Mouse (Mus musculus) liver, embryonic 11.5 days (tissue): ENCODE measurements around the gene Olfr51. TPM values are rescaled to one million over a fixed set of nuclear protein-coding genes. Genes with fewer than 3 reads are reported as not detected.
"Not testable (repeated sequence)": the region's sequence is repeated elsewhere in the genome, so short reads cannot be mapped to it uniquely, and the experiment has no call there.

ENCODE experiments used
- ATAC-seq: fragments of 200-750 bp; cut with Nextera tagmentation; replicated peaks from 2 replicates; pipeline ENCODE4 v1.8.0; 2017; ENCODE audit warnings: moderate number of reproducible peaks, mild to moderate bottlenecking, moderate TSS enrichment, moderate library complexity; ENCODE audit not compliant: low FRiP score
- DNase-seq: peaks from one replicate; pipeline ENCODE4 v3.0.0-alpha.2; 2017; ENCODE audit warnings: low spot score
- H3K27ac ChIP-seq: fragments of 300-500 bp; sonication (generic); 2 replicates; pipeline ENCODE4 v1.5.1; 2014; ENCODE audit warnings: mild to moderate bottlenecking, low read depth, low read length, control low read depth
- H3K27me3 ChIP-seq: fragments of 300-500 bp; sonication (generic); replicated peaks from 2 replicates; pipeline ENCODE4 v1.6.1; 2014; ENCODE audit warnings: low read length, mixed read lengths; ENCODE audit not compliant: control insufficient read depth, insufficient read depth
- H3K36me3 ChIP-seq: fragments of 300-500 bp; sonication (generic); 2 replicates; pipeline ENCODE4 v1.6.1; 2014; ENCODE audit warnings: mild to moderate bottlenecking, low read length, moderate library complexity, mixed read lengths; ENCODE audit not compliant: control insufficient read depth, insufficient read depth
- H3K4me1 ChIP-seq: fragments of 300-500 bp; sonication (generic); replicated peaks from 2 replicates; pipeline ENCODE4 v1.6.1; 2014; ENCODE audit warnings: low read length, mixed read lengths; ENCODE audit not compliant: control insufficient read depth, insufficient read depth
- H3K4me2 ChIP-seq: fragments of 300-500 bp; sonication (generic); 2 replicates; pipeline ENCODE4 v1.6.1; 2014; ENCODE audit warnings: mild to moderate bottlenecking, control low read depth, moderate library complexity
- H3K4me3 ChIP-seq: fragments of 300-500 bp; sonication (generic); 2 replicates; pipeline ENCODE4 v1.5.1; 2014; ENCODE audit warnings: low read depth, low read length, control low read depth
- H3K9ac ChIP-seq: fragments of 300-500 bp; sonication (generic); 2 replicates; pipeline ENCODE4 v1.6.1; 2014; ENCODE audit warnings: low read depth, low read length, control low read depth
- H3K9me3 ChIP-seq: fragments of 300-500 bp; sonication (generic); 2 replicates; pipeline ENCODE4 v1.6.1; 2016; ENCODE audit warnings: low read length, inconsistent platforms, mixed read lengths; ENCODE audit not compliant: control insufficient read depth
- WGBS: fragments of 180-500 bp; shearing (Covaris S2); extraction: QIAGEN DNeasy Blood & Tissue Kit; methylation state at CpG from one replicate; pipeline ENCODE4 v1.1.7; 2014; 5-methylcytosine and 5-hydroxymethylcytosine counted together
- polyA plus RNA-seq: library from polyadenylated mRNA; unstranded; fragments of >200 nt; fragmentation: Nextera tagmentation; extraction: Ambion mirVana; gene quantifications from 2 replicates; pipeline ENCODE4 v1.2.1, GENCODE M21; 2014

The Olfr51 gene
- polyA plus RNA-seq, 1 experiment from 2014 or later, result not detected

- H3K36me3 ChIP-seq, H3K4me1 ChIP-seq, ATAC-seq, H3K27me3 ChIP-seq, H3K4me2 ChIP-seq, H3K9ac ChIP-seq, H3K4me3 ChIP-seq, DNase-seq, H3K27ac ChIP-seq, H3K9me3 ChIP-seq: not testable (repeated sequence)
- WGBS, result 86% methylated on average over 11 of the region's 11 CpGs
These were observed 23.4 kb downstream of the Olfr51 start for GRCm38 (mm10) chr11:51026811-51027210.

GRCm38 (mm10) chr11:51029381-51029780 is 26.0 kb downstream of the Olfr51 start:
- WGBS, result 72% methylated on average over 8 of the region's 8 CpGs
- not testable (repeated sequence) for H3K9ac ChIP-seq, H3K4me3 ChIP-seq, ATAC-seq, H3K27me3 ChIP-seq, H3K36me3 ChIP-seq, H3K4me1 ChIP-seq, H3K4me2 ChIP-seq, H3K27ac ChIP-seq, DNase-seq, H3K9me3 ChIP-seq

DNA sequence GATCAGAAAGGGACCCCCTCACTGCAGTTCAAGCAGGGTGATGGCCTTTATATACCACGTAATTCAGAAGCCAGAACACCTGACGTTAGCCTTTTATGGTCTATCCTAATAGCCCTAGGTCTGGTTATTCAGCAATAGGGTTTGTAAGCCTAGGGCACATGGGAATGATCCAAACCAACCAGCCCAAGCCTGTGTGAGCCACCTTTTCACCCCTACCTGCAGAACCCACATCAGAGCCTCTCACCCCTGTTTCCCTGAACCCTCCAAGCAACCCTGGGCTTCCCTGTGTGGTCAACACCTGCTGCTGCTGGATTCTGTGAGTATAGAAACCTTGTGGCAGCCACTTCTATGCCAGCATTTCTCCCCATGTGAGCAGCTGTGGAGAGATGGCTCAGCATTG is 26.8 kb downstream of the Olfr51 start:
- no peaks in the 10 kb centered on the region for H3K9me3 ChIP-seq
- no peaks in the 10 kb centered on the region for H3K27me3 ChIP-seq
- no peak overlapping the region for H3K27ac ChIP-seq
- no peak overlapping the region for H3K4me2 ChIP-seq
- ATAC-seq (no peak), DNase-seq (no peak)
- H3K4me3 ChIP-seq, result no peak overlapping the region
- H3K36me3 ChIP-seq, result no peaks in the 10 kb centered on the region
- H3K9ac ChIP-seq, result no peak overlapping the region
- H3K4me1 ChIP-seq, result no peaks in the 10 kb centered on the region
- 76% methylated on average over 2 of the region's 2 CpGs for WGBS

DNA sequence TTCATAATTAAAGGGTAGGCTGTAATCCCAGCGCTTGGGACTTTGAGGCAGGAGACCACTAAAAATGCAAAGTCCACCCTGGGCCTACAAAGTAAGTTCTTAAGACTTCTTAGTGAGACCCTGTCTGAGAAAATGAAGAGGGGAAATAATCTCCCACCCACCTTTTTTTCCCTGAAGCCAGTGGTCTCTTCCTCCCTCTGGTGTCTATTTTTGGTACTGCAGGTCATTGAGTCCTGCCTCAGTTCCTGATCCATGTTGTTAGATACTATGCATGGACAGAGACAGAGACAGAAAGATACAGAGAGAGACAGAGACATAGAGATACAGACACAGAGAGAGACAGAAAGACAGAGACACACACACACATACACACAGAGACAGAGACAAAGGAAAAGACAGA is 29.5 kb downstream of the Olfr51 start:
- H3K4me1 ChIP-seq, result no peaks in the 10 kb centered on the region
- no peak overlapping the region for H3K9ac ChIP-seq
- no peaks in the 10 kb centered on the region for H3K36me3 ChIP-seq
- H3K4me3 ChIP-seq, result no peak overlapping the region
- no peaks in the 10 kb centered on the region for H3K9me3 ChIP-seq
- no peak overlapping the region for H3K27ac ChIP-seq
- H3K4me2 ChIP-seq, result no peak overlapping the region
- H3K27me3 ChIP-seq, result no peaks in the 10 kb centered on the region
- no peak for DNase-seq
- WGBS, result 13% methylated on average over 1 of the region's 1 CpGs
- no peak for ATAC-seq

- not testable (repeated sequence) for ATAC-seq, H3K4me1 ChIP-seq, H3K4me3 ChIP-seq, H3K9ac ChIP-seq, H3K4me2 ChIP-seq, DNase-seq, H3K27me3 ChIP-seq, H3K27ac ChIP-seq, H3K9me3 ChIP-seq, H3K36me3 ChIP-seq
These were observed 30.7 kb downstream of the Olfr51 start for GRCm38 (mm10) chr11:51034141-51034540.

GRCm38 (mm10) chr11:51035951-51036350 is 32.6 kb downstream of the Olfr51 start:
- H3K27ac ChIP-seq, result no peak overlapping the region
- H3K4me1 ChIP-seq, result no peaks in the 10 kb centered on the region
- no peaks in the 10 kb centered on the region for H3K9me3 ChIP-seq
- no peak overlapping the region for H3K4me2 ChIP-seq
- ATAC-seq (no peak), DNase-seq (no peak)
- H3K4me3 ChIP-seq, result no peak overlapping the region
- H3K9ac ChIP-seq, result no peak overlapping the region
- H3K36me3 ChIP-seq, result no peaks in the 10 kb centered on the region
- H3K27me3 ChIP-seq, result no peaks in the 10 kb centered on the region
- WGBS, result 92% methylated on average over 2 of the region's 2 CpGs

DNA sequence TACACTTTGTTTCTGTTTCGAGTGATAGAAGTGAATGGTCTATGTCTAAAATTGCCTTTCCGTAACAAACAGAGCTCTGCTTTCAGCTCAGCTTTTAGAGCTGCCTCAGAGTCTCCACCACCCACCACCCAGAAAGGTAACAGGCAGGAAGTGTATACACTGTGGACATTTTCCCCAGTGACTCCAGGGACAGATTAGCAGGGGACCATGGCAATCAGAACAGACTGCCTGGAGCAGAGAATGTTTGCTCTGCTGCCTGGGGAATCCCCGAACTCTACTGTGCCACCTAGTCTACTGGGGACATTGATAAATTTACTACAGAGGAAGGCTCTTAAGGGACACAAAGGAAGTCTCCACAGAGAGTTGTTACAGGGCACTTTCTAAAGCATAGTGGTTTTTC is 41.4 kb downstream of the Olfr51 start:
- not testable (repeated sequence) for ATAC-seq, H3K27ac ChIP-seq, H3K9ac ChIP-seq, H3K4me2 ChIP-seq, H3K4me3 ChIP-seq, H3K27me3 ChIP-seq, H3K36me3 ChIP-seq, H3K9me3 ChIP-seq, H3K4me1 ChIP-seq, DNase-seq
- 64% methylated on average over 3 of the region's 3 CpGs for WGBS

DNA sequence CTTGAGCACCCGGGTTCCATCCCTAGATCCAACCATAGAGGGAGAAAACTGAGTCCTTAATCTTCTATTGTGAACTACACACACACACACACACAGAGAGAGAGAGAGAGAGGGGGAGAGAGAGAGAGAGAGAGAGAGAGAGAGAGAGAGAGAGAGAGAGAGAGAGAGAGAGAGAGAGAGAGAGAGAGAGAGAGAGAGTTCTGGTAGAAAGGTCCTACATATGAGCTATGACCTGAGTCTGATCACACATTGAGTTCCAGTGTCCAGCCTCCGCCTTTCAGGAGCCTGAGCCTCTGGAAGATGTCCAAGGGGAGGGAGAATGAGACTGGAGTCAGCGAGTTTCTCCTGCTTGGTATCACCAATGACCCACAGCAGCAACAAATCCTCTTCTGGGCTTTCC is 44.4 kb downstream of the Olfr51 start, which contains the start of gene Olfr1375:
Gene Olfr1375, plus strand, starts transcription at position 301 of the 400 bp plus-strand sequence.
- not testable (repeated sequence) for ATAC-seq

DNA sequence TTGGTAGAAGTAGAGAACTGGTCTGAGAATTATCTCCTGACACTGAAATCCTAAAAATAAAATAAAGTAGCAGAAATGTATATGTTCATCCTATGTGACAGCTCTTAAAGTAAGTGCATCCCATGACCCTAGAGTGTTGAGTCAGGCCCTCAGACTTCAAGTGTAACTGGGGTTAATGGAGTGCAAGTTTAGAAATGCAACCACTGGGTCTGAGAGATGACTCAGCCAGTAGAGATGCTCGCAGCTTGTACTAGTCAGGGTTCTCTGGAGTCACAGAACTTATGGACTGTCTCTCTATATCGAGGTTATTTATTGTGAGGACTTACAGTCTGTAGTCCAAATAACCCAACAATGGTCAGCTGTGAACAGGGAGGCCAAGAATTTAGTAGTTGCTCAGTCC is 48.3 kb downstream of the Olfr51 start:
- H3K9me3 ChIP-seq, result no peaks in the 10 kb centered on the region
- H3K9ac ChIP-seq, result no peak overlapping the region
- no peaks in the 10 kb centered on the region for H3K4me1 ChIP-seq
- H3K27ac ChIP-seq, result no peak overlapping the region
- no peak overlapping the region for H3K4me3 ChIP-seq
- H3K36me3 ChIP-seq, result no peaks in the 10 kb centered on the region
- no peaks in the 10 kb centered on the region for H3K27me3 ChIP-seq
- 64% methylated on average over 2 of the region's 2 CpGs for WGBS
- H3K4me2 ChIP-seq, result no peak overlapping the region
- ATAC-seq (no peak), DNase-seq (no peak)

More for the DNA sequence above, 44.4 kb downstream of the Olfr51 start, which contains the start of gene Olfr1375:
- not testable (repeated sequence) for H3K36me3 ChIP-seq, H3K27ac ChIP-seq, H3K4me1 ChIP-seq, H3K9me3 ChIP-seq, H3K4me3 ChIP-seq, H3K27me3 ChIP-seq, DNase-seq, H3K4me2 ChIP-seq, H3K9ac ChIP-seq
- 64% methylated on average over 3 of the region's 3 CpGs for WGBS
